Mouse (Mus musculus): ENCODE measurements around the gene 1700122O11Rik.

The 1700122O11Rik gene

GRCm38 (mm10) chr17:48028250-48028649 is 9.8 kb downstream of the 1700122O11Rik start:
- DNase-seq (ENCODE audit: low read depth) = no peak

GRCm38 (mm10) chr17:48027677-48028076 is 10.4 kb downstream of the 1700122O11Rik start:
- DNase-seq (ENCODE audit: low read depth) = no peak

- DNase-seq (ENCODE audit: low read depth) = no peak
Measured at GRCm38 (mm10) chr17:48027019-48027418, 11.1 kb downstream of the 1700122O11Rik start.

GRCm38 (mm10) chr17:48024045-48024444 is 14.0 kb downstream of the 1700122O11Rik start:
- DNase-seq (ENCODE audit: low read depth) = no peak

- DNase-seq (ENCODE audit: low read depth) = no peak
Measured at GRCm38 (mm10) chr17:48019585-48019984, 18.5 kb downstream of the 1700122O11Rik start.

GRCm38 (mm10) chr17:48016566-48016965 is 21.5 kb downstream of the 1700122O11Rik start:
- no peak for DNase-seq (ENCODE audit: low read depth)

GRCm38 (mm10) chr17:48012561-48012960 is 25.5 kb downstream of the 1700122O11Rik start:
- DNase-seq (ENCODE audit: low read depth) = no peak

GRCm38 (mm10) chr17:48011105-48011504 is 27.0 kb downstream of the 1700122O11Rik start:
- no peak for DNase-seq (ENCODE audit: low read depth)

GRCm38 (mm10) chr17:48010283-48010682 is 27.8 kb downstream of the 1700122O11Rik start:
- DNase-seq (ENCODE audit: low read depth) = no peak

GRCm38 (mm10) chr17:48005816-48006215 is 32.3 kb downstream of the 1700122O11Rik start:
- DNase-seq (ENCODE audit: low read depth) = no peak

- DNase-seq (ENCODE audit: low read depth) = no peak
Measured at GRCm38 (mm10) chr17:48005091-48005490, 33.0 kb downstream of the 1700122O11Rik start.

GRCm38 (mm10) chr17:48004619-48005018 is 33.5 kb downstream of the 1700122O11Rik start:
- no peak for DNase-seq (ENCODE audit: low read depth)

GRCm38 (mm10) chr17:48002486-48002885 is 35.6 kb downstream of the 1700122O11Rik start:
- no peak for DNase-seq (ENCODE audit: low read depth)

GRCm38 (mm10) chr17:48001586-48002361 is 36.3 kb downstream of the 1700122O11Rik start:
- DNase-seq (ENCODE audit: low read depth) = peak; percentile 78

GRCm38 (mm10) chr17:48001157-48001556 is 36.9 kb downstream of the 1700122O11Rik start:
- DNase-seq (ENCODE audit: low read depth) = no peak

GRCm38 (mm10) chr17:47999812-48000211 is 38.3 kb downstream of the 1700122O11Rik start:
- DNase-seq (ENCODE audit: low read depth) = no peak

GRCm38 (mm10) chr17:47999403-47999802 is 38.7 kb downstream of the 1700122O11Rik start:
- no peak for DNase-seq (ENCODE audit: low read depth)

- DNase-seq (ENCODE audit: low read depth) = no peak
Measured at GRCm38 (mm10) chr17:47997806-47998205, 40.3 kb downstream of the 1700122O11Rik start.

GRCm38 (mm10) chr17:47990392-47991123 is 47.5 kb downstream of the 1700122O11Rik start:
- DNase-seq (ENCODE audit: low read depth) = no peak

- DNase-seq (ENCODE audit: low read depth) = peak; percentile 48
Measured at GRCm38 (mm10) chr17:47989951-47990378, 48.1 kb downstream of the 1700122O11Rik start.

GRCm38 (mm10) chr17:47988811-47989210 is 49.3 kb downstream of the 1700122O11Rik start:
- no peak for DNase-seq (ENCODE audit: low read depth)

GRCm38 (mm10) chr17:47988074-47988473 is 50.0 kb downstream of the 1700122O11Rik start:
- DNase-seq (ENCODE audit: low read depth) = peak; percentile 22
